Mouse (Mus musculus) kidney, embryonic 15.5 days (tissue): Measurements from ENCODE around the gene Gosr2. TPM values are rescaled to one million over a fixed set of nuclear protein-coding genes. Genes with fewer than 3 reads are reported as not detected.
A peak's percentile ranks its signal among the peaks of the same experiment; 100 is the strongest.

Source experiments
- ATAC-seq: fragments of 200-750 bp; cut with Nextera tagmentation; replicated peaks from 2 replicates; pipeline ENCODE4 v1.8.0; 2017; ENCODE audit warnings: moderate TSS enrichment; ENCODE audit not compliant: low FRiP score
- H3K27ac ChIP-seq: fragments of 300-500 bp; sonication (generic); 2 replicates; pipeline ENCODE4 v1.5.1; 2015; ENCODE audit warnings: mild to moderate bottlenecking, inconsistent platforms
- H3K27me3 ChIP-seq: fragments of 300-500 bp; sonication (generic); 2 replicates; pipeline ENCODE4 v1.6.1; 2015; ENCODE audit warnings: inconsistent platforms
- H3K36me3 ChIP-seq: fragments of 300-500 bp; sonication (generic); 2 replicates; pipeline ENCODE4 v1.6.1; 2015; ENCODE audit warnings: inconsistent platforms
- H3K4me1 ChIP-seq: fragments of 300-500 bp; sonication (generic); 2 replicates; pipeline ENCODE4 v1.6.1; 2015; ENCODE audit warnings: inconsistent platforms
- H3K4me2 ChIP-seq: fragments of 300-500 bp; sonication (generic); 2 replicates; pipeline ENCODE4 v1.6.1; 2015; ENCODE audit warnings: moderate library complexity, mild to moderate bottlenecking, inconsistent platforms
- H3K4me3 ChIP-seq: fragments of 300-500 bp; sonication (generic); replicated peaks from 2 replicates; pipeline ENCODE4 v1.5.1; 2015; ENCODE audit warnings: mild to moderate bottlenecking, inconsistent platforms
- H3K9ac ChIP-seq: fragments of 300-500 bp; sonication (generic); 2 replicates; pipeline ENCODE4 v1.6.1; 2015; ENCODE audit warnings: mild to moderate bottlenecking, inconsistent platforms
- H3K9me3 ChIP-seq: fragments of 300-500 bp; sonication (generic); replicated peaks from 2 replicates; pipeline ENCODE4 v1.6.1; 2016; ENCODE audit warnings: inconsistent platforms
- WGBS: fragments of 180-500 bp; shearing (Covaris S2); methylation state at CpG from one replicate; pipeline ENCODE4 v1.1.7; 2015; ENCODE audit warnings: mixed read lengths; 5-methylcytosine and 5-hydroxymethylcytosine counted together
- polyA plus RNA-seq: library from polyadenylated mRNA; unstranded; fragments of >200 nt; fragmentation: Nextera tagmentation; extraction: Ambion mirVana; gene quantifications from 2 replicates; pipeline ENCODE4 v1.2.1, GENCODE M21; 2015

Gene Gosr2
- polyA plus RNA-seq: 80.4 and 83.9 TPM in 2 replicates

GRCm38 (mm10) chr11:103697565-103698176 lies at the start of gene Gosr2:
Gosr2 (minus strand) TSS chr11:103697898.
- H3K4me1 ChIP-seq: peaks cover 11% of the 10 kb centered on the region
- H3K9me3 ChIP-seq: no peaks in the 10 kb centered on the region
- H3K36me3 ChIP-seq: no peaks in the 10 kb centered on the region
- WGBS: under 1% methylated on average over 57 of the region's 57 CpGs
- peak within 1 kb of the TSS; percentile 99 for H3K27ac ChIP-seq
- peak within 1 kb of the TSS; percentile 62 for H3K4me3 ChIP-seq
- H3K9ac ChIP-seq: peak within 1 kb of the TSS; percentile 62
- ATAC-seq: peak; percentile 97
- H3K27me3 ChIP-seq: no peaks in the 10 kb centered on the region
- H3K4me2 ChIP-seq: peak within 1 kb of the TSS; percentile 61

- ATAC-seq: peak; percentile 81
- H3K27ac ChIP-seq: peak overlapping the region; percentile 78
- 57% methylated on average over 19 of the region's 19 CpGs for WGBS
Observed at GRCm38 (mm10) chr11:103735046-103735781, 37.5 kb upstream of the Gosr2 start.

GRCm38 (mm10) chr11:103734411-103735045 lies 36.8 kb upstream of the Gosr2 start:
- ATAC-seq: no peak
- Histone ChIP-seq H3K4me3 (no peak overlapping the region), H3K36me3 (no peaks in the 10 kb centered on the region), H3K9me3 (no peaks in the 10 kb centered on the region), H3K27ac (peak overlapping the region; percentile 65), H3K27me3 (peaks cover 67% of the 10 kb centered on the region), H3K4me2 (peak overlapping the region; percentile 29; the same call in 1 of the 2 replicates), H3K9ac (no peak overlapping the region), H3K4me1 (peaks cover 51% of the 10 kb centered on the region)
- WGBS: 67% methylated on average over 5 of the region's 5 CpGs

More at GRCm38 (mm10) chr11:103735046-103735781, 37.5 kb upstream of the Gosr2 start:
- Histone ChIP-seq H3K4me2 (peak overlapping the region; percentile 29), H3K27me3 (peaks cover 66% of the 10 kb centered on the region), H3K9me3 (no peaks in the 10 kb centered on the region), H3K9ac (no peak overlapping the region), H3K4me3 (no peak overlapping the region), H3K36me3 (no peaks in the 10 kb centered on the region), H3K4me1 (peaks cover 55% of the 10 kb centered on the region)

GRCm38 (mm10) chr11:103733961-103734360 lies 36.3 kb upstream of the Gosr2 start:
- Histone ChIP-seq H3K9ac (no peak overlapping the region), H3K27me3 (peaks cover 64% of the 10 kb centered on the region), H3K4me3 (no peak overlapping the region), H3K27ac (peak overlapping the region; percentile 65), H3K4me2 (no peak overlapping the region), H3K9me3 (no peaks in the 10 kb centered on the region), H3K36me3 (no peaks in the 10 kb centered on the region), H3K4me1 (peaks cover 46% of the 10 kb centered on the region)
- WGBS: 88% methylated on average over 2 of the region's 2 CpGs
- no peak for ATAC-seq

GRCm38 (mm10) chr11:103733069-103733468 lies 35.4 kb upstream of the Gosr2 start:
- ATAC-seq: no peak
- H3K9ac ChIP-seq: no peak overlapping the region
- no peak overlapping the region for H3K4me2 ChIP-seq
- no peak overlapping the region for H3K4me3 ChIP-seq
- H3K27ac ChIP-seq: no peak overlapping the region
- WGBS: 75% methylated on average over 4 of the region's 4 CpGs
- peaks cover 41% of the 10 kb centered on the region for H3K4me1 ChIP-seq
- no peaks in the 10 kb centered on the region for H3K36me3 ChIP-seq
- peaks cover 58% of the 10 kb centered on the region for H3K27me3 ChIP-seq
- H3K9me3 ChIP-seq: no peaks in the 10 kb centered on the region

- Histone ChIP-seq H3K9me3 (no peaks in the 10 kb centered on the region), H3K4me2 (no peak overlapping the region), H3K36me3 (no peaks in the 10 kb centered on the region), H3K4me1 (peaks cover 34% of the 10 kb centered on the region), H3K27me3 (peaks cover 57% of the 10 kb centered on the region), H3K9ac (no peak overlapping the region), H3K27ac (no peak overlapping the region), H3K4me3 (no peak overlapping the region)
- ATAC-seq: no peak
- WGBS: 86% methylated on average over 7 of the region's 7 CpGs
Observed at GRCm38 (mm10) chr11:103732306-103732705, 34.6 kb upstream of the Gosr2 start.

- H3K9ac ChIP-seq: no peak overlapping the region
- 82% methylated on average over 9 of the region's 9 CpGs for WGBS
- H3K27me3 ChIP-seq: peaks cover 57% of the 10 kb centered on the region
- no peak for ATAC-seq
- H3K4me2 ChIP-seq: no peak overlapping the region
- no peak overlapping the region for H3K4me3 ChIP-seq
- H3K27ac ChIP-seq: no peak overlapping the region
- peaks cover 28% of the 10 kb centered on the region for H3K4me1 ChIP-seq
- H3K36me3 ChIP-seq: no peaks in the 10 kb centered on the region
- H3K9me3 ChIP-seq: no peaks in the 10 kb centered on the region
Observed at GRCm38 (mm10) chr11:103731594-103731993, 33.9 kb upstream of the Gosr2 start.

GRCm38 (mm10) chr11:103729282-103729985 lies 31.7 kb upstream of the Gosr2 start:
- Histone ChIP-seq H3K4me3 (no peak overlapping the region), H3K4me1 (peaks cover 14% of the 10 kb centered on the region), H3K9ac (no peak overlapping the region), H3K27me3 (peaks cover 57% of the 10 kb centered on the region), H3K4me2 (no peak overlapping the region), H3K9me3 (no peaks in the 10 kb centered on the region), H3K27ac (no peak overlapping the region), H3K36me3 (no peaks in the 10 kb centered on the region)
- no peak for ATAC-seq
- 70% methylated on average over 9 of the region's 9 CpGs for WGBS

- Histone ChIP-seq H3K27ac (no peak overlapping the region), H3K4me1 (peaks cover 12% of the 10 kb centered on the region), H3K27me3 (peaks cover 16% of the 10 kb centered on the region), H3K36me3 (no peaks in the 10 kb centered on the region), H3K4me2 (no peak overlapping the region), H3K4me3 (no peak overlapping the region), H3K9ac (no peak overlapping the region), H3K9me3 (no peaks in the 10 kb centered on the region)
- WGBS: 55% methylated on average over 11 of the region's 11 CpGs
- ATAC-seq: no peak
Observed at GRCm38 (mm10) chr11:103724331-103724771, 26.7 kb upstream of the Gosr2 start.

- H3K27ac ChIP-seq: peak overlapping the region; percentile 41; the same call in 1 of the 2 replicates
- WGBS: 20% methylated on average over 9 of the region's 9 CpGs
Observed at GRCm38 (mm10) chr11:103722040-103722481, 24.4 kb upstream of the Gosr2 start.

GRCm38 (mm10) chr11:103721468-103722039 lies 23.9 kb upstream of the Gosr2 start:
- peaks cover 12% of the 10 kb centered on the region; the same call in 1 of the 2 replicates for H3K27me3 ChIP-seq
- no peak overlapping the region for H3K9ac ChIP-seq
- no peaks in the 10 kb centered on the region for H3K36me3 ChIP-seq
- peaks cover 12% of the 10 kb centered on the region for H3K4me1 ChIP-seq
- no peaks in the 10 kb centered on the region for H3K9me3 ChIP-seq
- WGBS: 19% methylated on average over 15 of the region's 15 CpGs
- H3K4me2 ChIP-seq: peak overlapping the region; percentile 51
- peak overlapping the region; percentile 41 for H3K27ac ChIP-seq
- peak overlapping the region; percentile 17 for H3K4me3 ChIP-seq
- ATAC-seq: peak; percentile 53

More at GRCm38 (mm10) chr11:103722040-103722481, 24.4 kb upstream of the Gosr2 start:
- peak overlapping the region; percentile 17 for H3K4me3 ChIP-seq
- peak overlapping the region; percentile 51 for H3K4me2 ChIP-seq
- no peaks in the 10 kb centered on the region for H3K9me3 ChIP-seq
- peak; percentile 76 for ATAC-seq
- H3K27me3 ChIP-seq: peaks cover 10% of the 10 kb centered on the region; the same call in 1 of the 2 replicates
- H3K4me1 ChIP-seq: peaks cover 12% of the 10 kb centered on the region
- H3K36me3 ChIP-seq: no peaks in the 10 kb centered on the region
- no peak overlapping the region for H3K9ac ChIP-seq
